In genomic region chr1:120598196-120598940, GRCm38 (mm10) we compare ENCODE assay signal across 22 mouse cellular contexts. TPM values are rescaled to one million over a fixed set of nuclear protein-coding genes. Genes with fewer than 3 reads are reported as not detected.
DNase-seq lines count a peak whose midpoint lies in the region; ATAC-seq lines count a peak whose summit lies in the region.
"Had no signal": no experiment of that assay in that cellular context is flagged by ENCODE, and none has a peak within 500 bp of the region (broad histone marks: within the 10 kb centered on the region; RNA-seq: fewer than 3 reads in every experiment).

No protein-coding gene starts in this region.

- WGBS in limb, embryonic 11.5 days: under 1% methylated on average over 16 of the region's 16 CpGs
- 2% methylated on average over 16 of the region's 16 CpGs for WGBS in limb, embryonic 10.5 days
- WGBS in hindbrain, embryonic 13.5 days: 1% methylated on average over 16 of the region's 16 CpGs
- 1% methylated on average over 16 of the region's 16 CpGs for WGBS in midbrain, embryonic 11.5 days
- WGBS in neural tube, embryonic 11.5 days: 1% methylated on average over 16 of the region's 16 CpGs

- H3K4me3 ChIP-seq in limb, embryonic 11.5 days (ENCODE audit: low read depth, low read length): no peak overlapping the region
- H3K4me3 ChIP-seq in limb, embryonic 10.5 days: no peak overlapping the region
- peak overlapping the region; percentile 28 for H3K4me3 ChIP-seq in hindbrain, embryonic 13.5 days
- peak overlapping the region; percentile 57 for H3K4me3 ChIP-seq in midbrain, embryonic 11.5 days (ENCODE audit: low read depth, low read length)
- H3K4me3 ChIP-seq in neural tube, embryonic 11.5 days (ENCODE audit: low read depth, low read length): no peak overlapping the region
- H3K4me3 ChIP-seq: heart, embryonic 13.5 days; intestine, embryonic 15.5 days; liver, embryonic 13.5 days; lung, embryonic 15.5 days; neural tube, embryonic 12.5 days had no signal

- no peaks in the 10 kb centered on the region for H3K9me3 ChIP-seq in limb, embryonic 11.5 days (ENCODE audit: control insufficient read depth, low read length)
- no peaks in the 10 kb centered on the region for H3K9me3 ChIP-seq in limb, embryonic 10.5 days (replicated peaks)
- H3K9me3 ChIP-seq in hindbrain, embryonic 13.5 days: no peaks in the 10 kb centered on the region
- H3K9me3 ChIP-seq in midbrain, embryonic 11.5 days (ENCODE audit: control insufficient read depth, low read length): no peaks in the 10 kb centered on the region
- no peaks in the 10 kb centered on the region for H3K9me3 ChIP-seq in neural tube, embryonic 11.5 days (ENCODE audit: control insufficient read depth, low read length)
- H3K9me3 ChIP-seq: heart, embryonic 13.5 days; intestine, embryonic 15.5 days; liver, embryonic 13.5 days; lung, embryonic 15.5 days; neural tube, embryonic 12.5 days had no signal

- H3K27ac ChIP-seq in limb, embryonic 11.5 days (replicated peaks; ENCODE audit: low read depth, low read length): no peak overlapping the region
- no peak overlapping the region for H3K27ac ChIP-seq in limb, embryonic 10.5 days
- H3K27ac ChIP-seq in hindbrain, embryonic 13.5 days: peak overlapping the region; percentile 70
- H3K27ac ChIP-seq in midbrain, embryonic 11.5 days (ENCODE audit: low read depth, low read length): no peak overlapping the region
- no peak overlapping the region for H3K27ac ChIP-seq in neural tube, embryonic 11.5 days (ENCODE audit: low read depth, low read length)
- H3K27ac ChIP-seq: heart, embryonic 13.5 days; intestine, embryonic 15.5 days; liver, embryonic 13.5 days; lung, embryonic 15.5 days; neural tube, embryonic 12.5 days had no signal

- H3K27me3 ChIP-seq in limb, embryonic 11.5 days (ENCODE audit: control insufficient read depth, insufficient read depth, low read length): peaks cover 89% of the 10 kb centered on the region
- H3K27me3 ChIP-seq in limb, embryonic 10.5 days (ENCODE audit: low read depth, poor library complexity, severe bottlenecking): peaks cover 100% of the 10 kb centered on the region
- H3K27me3 ChIP-seq in hindbrain, embryonic 13.5 days: peaks cover 96% of the 10 kb centered on the region
- H3K27me3 ChIP-seq in midbrain, embryonic 11.5 days (ENCODE audit: control insufficient read depth, insufficient read depth, low read length): peaks cover 90% of the 10 kb centered on the region
- H3K27me3 ChIP-seq in neural tube, embryonic 11.5 days (ENCODE audit: control insufficient read depth, insufficient read depth, low read length): peaks cover 93% of the 10 kb centered on the region

- DNase-seq in limb, embryonic 11.5 days (ENCODE audit: low spot score): peak; percentile 49
- DNase-seq in limb, embryonic 10.5 days (ENCODE audit: low spot score): no peak
- peak; percentile 95 for DNase-seq in midbrain, embryonic 11.5 days (ENCODE audit: low spot score, missing footprints)
- peak; percentile 24 for DNase-seq in neural tube, embryonic 11.5 days (ENCODE audit: low spot score)
- DNase-seq in right cerebral cortex, adult 18-20 months: no peak
- DNase-seq in kidney, postnatal 10 days: no peak
- DNase-seq: cerebellum, adult 2 months; liver, embryonic 13.5 days; lung, postnatal 4 days; thymus, postnatal 14 days had no signal

- no peak for ATAC-seq in limb, embryonic 11.5 days (ENCODE audit: insufficient number of reproducible peaks, low FRiP score, low TSS enrichment, low read depth)
- no peak for ATAC-seq in hindbrain, embryonic 13.5 days (ENCODE audit: low FRiP score)
- ATAC-seq in midbrain, embryonic 11.5 days (ENCODE audit: low FRiP score): no peak
- no peak for ATAC-seq in neural tube, embryonic 11.5 days (ENCODE audit: insufficient read depth, low FRiP score, low TSS enrichment)
- no peak for ATAC-seq in monocyte, adult 5-6 weeks (replicated peaks; ENCODE audit: insufficient number of reproducible peaks, low FRiP score, low TSS enrichment, poor library complexity, severe bottlenecking)
- ATAC-seq: intestine, embryonic 15.5 days had no signal

- H3K36me3 ChIP-seq in limb, embryonic 11.5 days (ENCODE audit: control insufficient read depth, insufficient read depth, low read length): no peaks in the 10 kb centered on the region
- no peaks in the 10 kb centered on the region for H3K36me3 ChIP-seq in limb, embryonic 10.5 days
- H3K36me3 ChIP-seq in hindbrain, embryonic 13.5 days: no peaks in the 10 kb centered on the region
- H3K36me3 ChIP-seq in midbrain, embryonic 11.5 days (ENCODE audit: control insufficient read depth, insufficient read depth, low read length): no peaks in the 10 kb centered on the region
- H3K36me3 ChIP-seq in neural tube, embryonic 11.5 days (ENCODE audit: control insufficient read depth, insufficient read depth, low read length): no peaks in the 10 kb centered on the region
- H3K36me3 ChIP-seq: heart, embryonic 13.5 days; intestine, embryonic 15.5 days; liver, embryonic 13.5 days; lung, embryonic 15.5 days; neural tube, embryonic 12.5 days had no signal

- no peak overlapping the region for H3K9ac ChIP-seq in limb, embryonic 11.5 days (ENCODE audit: low read length)
- peak overlapping the region; percentile 39 for H3K9ac ChIP-seq in hindbrain, embryonic 13.5 days
- H3K9ac ChIP-seq in midbrain, embryonic 11.5 days (ENCODE audit: low read length): peak overlapping the region; percentile 47
- no peak overlapping the region for H3K9ac ChIP-seq in neural tube, embryonic 11.5 days (ENCODE audit: low read length)
- H3K9ac ChIP-seq: heart, embryonic 13.5 days; intestine, embryonic 15.5 days; liver, embryonic 13.5 days; lung, embryonic 15.5 days; neural tube, embryonic 12.5 days had no signal

- H3K4me2 ChIP-seq in limb, embryonic 11.5 days (ENCODE audit: low read depth, severe bottlenecking): no peak overlapping the region
- peak overlapping the region; percentile 42 for H3K4me2 ChIP-seq in hindbrain, embryonic 13.5 days
- H3K4me2 ChIP-seq in midbrain, embryonic 11.5 days: peak overlapping the region; percentile 82
- H3K4me2 ChIP-seq in neural tube, embryonic 11.5 days (ENCODE audit: low read depth): peak overlapping the region; percentile 6; the same call in 1 of the 2 replicates
- H3K4me2 ChIP-seq: heart, embryonic 13.5 days; intestine, embryonic 15.5 days; liver, embryonic 13.5 days; lung, embryonic 15.5 days had no signal

- H3K4me1 ChIP-seq in limb, embryonic 11.5 days (ENCODE audit: control insufficient read depth, insufficient read depth, low read length): peaks cover 5% of the 10 kb centered on the region; the same call in 1 of the 2 replicates
- peaks cover 32% of the 10 kb centered on the region for H3K4me1 ChIP-seq in limb, embryonic 10.5 days
- H3K4me1 ChIP-seq in hindbrain, embryonic 13.5 days (replicated peaks): peaks cover 21% of the 10 kb centered on the region
- H3K4me1 ChIP-seq in midbrain, embryonic 11.5 days (ENCODE audit: control insufficient read depth, insufficient read depth, low read length): peaks cover 10% of the 10 kb centered on the region
- H3K4me1 ChIP-seq in neural tube, embryonic 11.5 days (ENCODE audit: control insufficient read depth, insufficient read depth, low read length): 0 out of 2 replicates have a peak, but pooled peaks cover 1% of the 10 kb centered on the region

RNA-seq across cellular contexts. Expression of gene En1, which starts 3.9 kb away (rescaled TPM):
- polyA plus RNA-seq in limb, embryonic 11.5 days (2014; fragmentation: Nextera tagmentation; extraction: Ambion mirVana): 1.6 and 2.3 TPM in 2 replicates
- polyA plus RNA-seq in limb, embryonic 10.5 days (2016; fragmentation: Nextera tagmentation; extraction: Ambion mirVana): 0.91 and 1.0 TPM in 2 replicates
- 4.0 and 7.8 TPM in 2 replicates for polyA plus RNA-seq in hindbrain, embryonic 13.5 days (2015; fragmentation: Nextera tagmentation; extraction: Ambion mirVana)
- polyA plus RNA-seq in midbrain, embryonic 11.5 days (2014; fragmentation: Nextera tagmentation; extraction: Ambion mirVana): 6.5 and 8.2 TPM in 2 replicates
- 5.2 and 6.1 TPM in 2 replicates for polyA plus RNA-seq in neural tube, embryonic 11.5 days (2014; fragmentation: Nextera tagmentation; extraction: Ambion mirVana)
- not detected in 3 replicates for total RNA-seq in monocyte, adult 5-6 weeks (2017)
- total RNA-seq: granulocyte monocyte progenitor cell, adult 5-6 weeks; heart, postnatal 25 days; left cerebral cortex, postnatal 36 days had no signal
- polyA plus RNA-seq: heart, embryonic 13.5 days; intestine, embryonic 15.5 days; kidney, embryonic 14.5 days; large intestine, adult 2 months; liver, embryonic 13.5 days; lung, embryonic 15.5 days; small intestine, adult 2 months had no signal

Comparison
In these comparisons a context has a peak if more than half of its experiments do, and no peak if none do; other contexts are left out.
1. DNase-seq: peak in limb, embryonic 11.5 days (single experiment), midbrain, embryonic 11.5 days (single experiment) and neural tube, embryonic 11.5 days (single experiment); none in limb, embryonic 10.5 days (single experiment), right cerebral cortex, adult 18-20 months (single experiment) and kidney, postnatal 10 days (single experiment).
2. H3K4me3 ChIP-seq: peak in hindbrain, embryonic 13.5 days (single experiment) and midbrain, embryonic 11.5 days (single experiment); none in limb, embryonic 11.5 days (single experiment), limb, embryonic 10.5 days (single experiment) and neural tube, embryonic 11.5 days (single experiment).
3. H3K9ac ChIP-seq: peak in hindbrain, embryonic 13.5 days (single experiment) and midbrain, embryonic 11.5 days (single experiment); none in limb, embryonic 11.5 days (single experiment) and neural tube, embryonic 11.5 days (single experiment).